Mouse (Mus musculus): ENCODE data around the gene Pdyn.

- TF ChIP-seq POLR2A (IDR thresholded peaks at IDR 0.05; ENCODE audit: control insufficient read depth, low read depth, low read length): no peak
- TF ChIP-seq CTCF (IDR thresholded peaks at IDR 0.05; ENCODE audit: control insufficient read depth, insufficient read depth, insufficient replicate concordance, low read depth, low read length): no peak
These were observed 12.7 kb downstream of the Pdyn start for GRCm38 (mm10) chr2:129686908-129687307.

Measured in testis, adult 2 months (tissue).